Mouse (Mus musculus) cortical plate, adult 2 months (tissue): ENCODE measurements around the gene Slc7a6os. TPM values are rescaled to one million over a fixed set of nuclear protein-coding genes. Genes with fewer than 3 reads are reported as not detected.
"Not testable (repeated sequence)": the region's sequence is repeated elsewhere in the genome, so short reads cannot be mapped to it uniquely, and the experiment has no call there.

ENCODE experiments used
- H3K27ac ChIP-seq: fragments of 200-500 bp; 2 replicates; pipeline ENCODE4 v1.5.1; 2012; ENCODE audit warnings: low read length, control low read depth, inconsistent platforms; ENCODE audit not compliant: insufficient read depth
- H3K4me1 ChIP-seq: fragments of 200-500 bp; 2 replicates; pipeline ENCODE4 v1.6.1; 2011; ENCODE audit warnings: low read length; ENCODE audit not compliant: control insufficient read depth, insufficient read depth
- H3K4me3 ChIP-seq: fragments of 200-500 bp; 2 replicates; pipeline ENCODE4 v1.5.1; 2011; ENCODE audit warnings: mild to moderate bottlenecking, low read length, control low read depth; ENCODE audit not compliant: insufficient read depth
- CTCF ChIP-seq: fragments of 200-500 bp; IDR thresholded peaks from 2 replicates; pipeline ENCODE4 v1.5.1; 2011; ENCODE audit warnings: mild to moderate bottlenecking, control low read depth, low read length; ENCODE audit not compliant: insufficient read depth; ENCODE audit errors: extremely low read depth
- POLR2A ChIP-seq: fragments of 200-500 bp; IDR thresholded peaks from 2 replicates; pipeline ENCODE4 v1.6.1; 2011; ENCODE audit warnings: mild to moderate bottlenecking, low read length, control low read depth; ENCODE audit not compliant: insufficient read depth; ENCODE audit errors: extremely low read depth
- polyA plus RNA-seq: library from polyadenylated mRNA; depleted of rRNA; stranded (reverse); fragments of >200 nt; gene quantifications from 2 replicates; pipeline ENCODE4 v1.2.3, GENCODE M21; 2012

Gene Slc7a6os
- polyA plus RNA-seq, 1 experiment, result 26.3 TPM

DNA sequence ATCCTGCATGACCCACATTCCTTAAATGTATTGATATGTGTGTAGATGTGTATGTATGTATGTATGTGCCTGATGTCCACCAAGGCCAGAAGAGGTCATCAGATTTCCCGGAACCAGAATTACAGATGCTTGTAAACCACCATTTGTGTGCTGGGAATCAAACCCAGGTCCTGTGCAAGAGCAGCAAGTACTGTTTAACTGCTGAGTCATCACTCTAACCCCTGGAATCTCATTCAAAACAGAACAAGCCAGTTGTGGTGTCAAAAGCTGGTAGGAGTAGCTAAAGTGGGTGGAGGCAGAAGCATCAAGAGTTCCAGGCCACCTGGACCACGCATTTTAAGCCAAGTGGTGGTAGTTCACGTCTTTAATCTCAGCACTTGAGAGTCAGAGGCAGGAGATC lies 3.2 kb upstream of the Slc7a6os start:
- Histone ChIP-seq H3K4me3 (no peak overlapping the region), H3K4me1 (peaks cover 2% of the 10 kb centered on the region; the same call in 1 of the 2 replicates), H3K27ac (no peak overlapping the region)
- TF ChIP-seq POLR2A (no peak), CTCF (no peak)

DNA sequence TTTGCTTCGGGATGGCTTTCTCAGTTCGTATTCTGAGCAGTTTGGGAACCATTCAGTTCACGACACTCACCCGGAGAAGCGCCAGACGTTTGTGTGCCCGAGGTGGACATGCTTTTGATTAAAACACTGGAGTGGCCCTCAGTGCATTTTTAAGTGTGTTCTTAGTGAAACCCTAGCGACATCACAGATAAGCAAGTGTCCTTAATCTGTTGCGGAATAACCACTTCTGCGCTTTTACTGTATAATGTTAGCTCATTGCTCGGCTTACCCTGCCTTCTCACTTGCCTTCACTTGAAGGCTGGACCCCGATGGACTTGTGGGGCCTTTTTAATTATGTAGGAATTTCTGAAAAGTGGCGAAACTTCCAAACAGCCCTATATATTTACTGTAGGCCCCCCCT lies 686 bp upstream of the Slc7a6os start:
- Histone ChIP-seq H3K4me1 (peaks cover 2% of the 10 kb centered on the region; the same call in 1 of the 2 replicates), H3K27ac (no peak overlapping the region), H3K4me3 (peak overlapping the region; percentile 73)
- TF ChIP-seq CTCF, result no peak
- no peak for TF ChIP-seq POLR2A

DNA sequence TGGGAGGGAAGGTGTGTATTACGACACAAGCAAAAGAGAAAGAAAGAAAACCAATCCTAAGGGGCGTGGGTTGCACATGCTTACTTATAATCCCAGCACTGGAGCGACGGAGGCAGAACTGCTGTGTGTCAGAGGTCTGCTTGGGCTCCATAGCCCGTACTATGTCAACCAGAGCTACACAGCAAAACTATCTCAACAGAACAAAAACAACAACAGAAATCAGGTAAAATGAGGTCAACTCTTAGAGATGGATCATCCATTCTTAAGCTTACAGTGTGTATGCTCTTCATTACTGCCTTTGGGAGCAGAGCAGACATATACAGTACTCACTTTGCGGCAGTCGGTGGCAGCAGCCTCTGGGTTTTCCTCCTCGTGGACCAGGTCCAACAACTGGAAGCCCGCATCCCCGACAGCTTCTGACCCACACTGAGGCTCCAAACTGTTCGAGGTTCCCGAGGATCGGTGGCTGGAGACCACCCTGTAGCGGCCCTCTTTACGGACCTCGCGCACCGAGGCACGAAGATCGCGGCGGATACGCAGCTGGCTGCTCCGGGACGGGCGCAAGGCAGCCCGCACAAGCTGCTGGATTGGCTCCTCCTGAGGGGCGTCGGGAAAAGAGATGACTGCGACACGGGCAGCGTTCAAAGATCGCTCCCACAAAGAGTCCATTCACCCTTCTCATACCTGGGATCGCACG lies 552 bp downstream of the Slc7a6os start:
- Histone ChIP-seq H3K4me3 (peak overlapping the region; percentile 73), H3K27ac (peak overlapping the region; percentile 17; the same call in 1 of the 2 replicates), H3K4me1 (peaks cover 2% of the 10 kb centered on the region; the same call in 1 of the 2 replicates)
- TF ChIP-seq CTCF (no peak), POLR2A (peak; percentile 65; the same call in 1 of the 2 replicates)

DNA sequence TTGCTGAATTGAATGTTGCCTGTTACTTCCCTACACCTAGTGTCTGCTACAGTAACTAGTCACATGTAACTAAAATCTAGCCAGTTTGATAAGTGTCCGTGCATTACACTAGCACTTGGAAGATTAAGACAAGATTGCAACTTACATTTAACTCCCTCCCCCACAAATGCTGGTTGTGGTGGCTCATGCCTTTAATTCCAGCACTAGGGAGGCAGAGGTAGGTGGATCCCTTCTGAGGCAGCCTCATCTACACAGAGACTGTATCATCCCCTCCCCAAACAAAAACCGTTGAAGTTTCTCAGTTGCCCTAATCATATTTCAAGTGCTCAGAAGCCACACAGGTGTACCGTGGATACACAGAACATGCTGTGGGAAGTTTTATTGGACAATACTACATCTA lies 11.1 kb downstream of the Slc7a6os start:
- not testable (repeated sequence) for H3K27ac ChIP-seq, H3K4me3 ChIP-seq, H3K4me1 ChIP-seq

DNA sequence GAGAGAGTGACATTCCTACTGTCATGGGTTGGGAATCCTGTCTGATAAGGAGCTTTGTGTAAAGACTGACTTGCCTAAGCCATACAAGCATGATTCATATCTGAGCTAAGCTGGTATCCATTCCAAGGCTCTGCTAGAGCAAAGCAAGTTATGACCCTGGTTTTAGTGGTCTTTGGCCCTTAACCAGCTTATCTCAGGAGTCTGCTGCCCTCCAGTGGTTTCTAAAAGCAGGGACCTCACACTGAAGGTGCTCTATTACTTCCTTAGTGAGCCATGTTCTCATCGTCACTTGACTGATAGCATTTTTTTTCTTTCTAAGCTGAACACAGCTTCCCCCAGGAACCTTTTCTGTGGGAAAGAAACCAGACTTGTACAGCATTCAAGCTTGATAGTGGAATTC lies 12.0 kb downstream of the Slc7a6os start:
- peaks cover 2% of the 10 kb centered on the region; the same call in 1 of the 2 replicates for H3K4me1 ChIP-seq
- no peak overlapping the region; the same call in 1 of the 2 replicates for H3K27ac ChIP-seq
- H3K4me3 ChIP-seq, result no peak overlapping the region
- TF ChIP-seq CTCF (peak; percentile 65), POLR2A (no peak)

DNA sequence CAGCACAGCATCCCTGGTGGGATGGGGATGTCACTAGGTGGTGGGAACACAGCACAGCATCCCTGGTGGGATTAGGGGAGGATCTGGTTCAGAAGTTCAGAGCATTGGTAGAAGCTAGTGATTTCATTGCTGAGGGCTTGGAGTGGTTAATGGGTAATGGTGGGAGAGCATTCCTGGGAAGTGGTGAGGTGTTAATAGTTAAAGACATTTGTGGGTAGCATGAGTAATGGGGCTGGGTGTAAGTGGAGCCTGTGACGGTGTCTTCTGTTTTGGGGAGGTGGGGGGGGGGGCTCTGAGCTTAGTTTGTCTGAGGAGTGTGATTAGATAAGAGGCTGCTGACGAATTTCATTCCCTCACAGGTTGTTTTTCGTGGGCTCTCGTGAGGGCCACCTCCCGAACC lies 16.7 kb downstream of the Slc7a6os start:
- no peak overlapping the region for H3K4me3 ChIP-seq
- TF ChIP-seq CTCF (no peak), POLR2A (no peak)
- no peak overlapping the region for H3K27ac ChIP-seq
- peaks cover 4% of the 10 kb centered on the region; the same call in 1 of the 2 replicates for H3K4me1 ChIP-seq

DNA sequence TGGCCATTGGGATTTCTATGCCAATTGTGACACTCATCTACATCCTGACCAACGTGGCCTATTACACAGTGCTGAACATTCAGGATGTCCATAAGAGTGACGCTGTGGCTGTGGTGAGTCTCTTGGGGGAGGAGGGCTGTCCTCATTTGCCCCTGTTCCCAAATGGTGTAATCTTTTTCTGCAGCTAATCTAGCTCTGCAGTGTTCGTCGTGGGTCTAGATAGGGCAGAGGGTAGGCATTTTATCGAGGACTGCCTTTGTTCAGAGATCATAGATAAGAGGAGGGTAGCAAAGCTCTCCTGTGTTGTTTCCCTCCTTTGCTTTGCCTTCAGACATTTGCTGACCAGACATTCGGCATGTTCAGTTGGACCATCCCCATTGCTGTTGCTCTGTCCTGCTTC lies 17.6 kb downstream of the Slc7a6os start:
- Histone ChIP-seq H3K4me1 (peaks cover 4% of the 10 kb centered on the region; the same call in 1 of the 2 replicates), H3K4me3 (no peak overlapping the region), H3K27ac (no peak overlapping the region)
- no peak for TF ChIP-seq POLR2A
- no peak for TF ChIP-seq CTCF

DNA sequence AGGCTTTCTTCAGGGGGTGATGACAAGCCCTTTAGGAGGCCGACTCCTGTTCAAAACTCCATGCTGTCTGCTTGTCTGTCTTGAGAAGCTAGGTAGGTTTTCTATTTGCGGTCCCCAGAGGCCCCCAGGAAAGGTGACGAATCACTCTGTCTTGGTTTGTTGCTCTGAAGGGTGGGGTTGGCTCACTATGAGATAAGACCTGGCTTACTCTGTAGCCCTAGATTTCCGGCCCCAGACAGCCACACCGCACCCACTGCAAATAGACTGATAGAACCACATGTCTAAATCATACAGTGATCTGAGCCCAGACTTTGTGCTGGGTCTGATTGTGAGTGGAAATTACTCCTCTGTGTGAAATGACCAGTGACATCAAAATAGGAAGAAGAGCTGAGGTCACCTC lies 19.1 kb downstream of the Slc7a6os start:
- Histone ChIP-seq H3K4me1 (peaks cover 4% of the 10 kb centered on the region; the same call in 1 of the 2 replicates), H3K4me3 (no peak overlapping the region), H3K27ac (no peak overlapping the region)
- TF ChIP-seq POLR2A, result no peak
- TF ChIP-seq CTCF, result no peak

DNA sequence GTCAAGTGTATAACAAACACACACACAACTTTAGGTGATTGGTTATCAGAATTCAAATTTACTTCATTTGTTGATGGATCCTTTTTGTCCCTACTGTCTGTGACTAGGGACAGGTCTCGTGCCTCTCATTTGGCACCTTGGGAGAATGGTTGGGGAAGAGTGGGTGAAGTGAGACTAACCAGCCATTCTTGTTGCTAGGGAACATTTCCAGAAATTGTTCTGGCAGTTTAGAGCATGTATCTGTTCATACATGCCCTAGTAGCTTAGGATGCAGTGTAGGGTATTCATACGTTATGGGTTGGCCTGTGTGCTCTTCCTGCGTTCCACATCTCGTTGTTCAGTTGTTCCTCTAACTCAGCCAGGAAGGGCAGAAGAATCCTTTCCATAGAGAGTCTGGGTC lies 21.6 kb downstream of the Slc7a6os start:
- TF ChIP-seq CTCF, result no peak
- TF ChIP-seq POLR2A, result no peak
- H3K27ac ChIP-seq, result no peak overlapping the region
- H3K4me3 ChIP-seq, result no peak overlapping the region
- peaks cover 6% of the 10 kb centered on the region; the same call in 1 of the 2 replicates for H3K4me1 ChIP-seq

DNA sequence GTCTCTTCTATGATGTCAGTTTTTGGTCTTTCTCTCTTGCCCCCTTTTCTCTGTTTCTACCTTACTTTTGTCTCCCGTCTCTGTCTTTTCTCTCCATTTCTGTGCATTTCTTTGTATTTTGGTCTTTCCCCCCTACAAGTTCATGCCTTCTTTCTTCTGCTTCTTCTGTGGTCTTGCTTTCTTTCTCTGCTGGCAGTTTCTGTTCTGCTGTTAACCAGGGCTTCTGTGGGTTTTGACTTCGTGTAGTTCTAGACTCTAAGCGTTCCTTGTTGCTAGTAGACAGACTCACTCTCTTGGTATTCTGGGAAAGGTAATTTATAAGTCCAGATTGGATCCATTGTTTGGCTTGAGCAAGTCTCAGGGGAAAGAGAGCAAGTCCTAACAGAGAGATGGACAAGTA lies 24.3 kb downstream of the Slc7a6os start:
- H3K4me3 ChIP-seq, result no peak overlapping the region
- TF ChIP-seq CTCF (no peak), POLR2A (no peak)
- H3K27ac ChIP-seq, result no peak overlapping the region

More for the DNA sequence above, 24.3 kb downstream of the Slc7a6os start:
- peaks cover 5% of the 10 kb centered on the region; the same call in 1 of the 2 replicates for H3K4me1 ChIP-seq
